Mouse (Mus musculus) frontal cortex, postnatal 14 days (tissue): ENCODE data around the gene Olfr1002.
"Not testable (repeated sequence)": the region's sequence is repeated elsewhere in the genome, so short reads cannot be mapped to it uniquely, and the experiment has no call there.

Experiments
- DNase-seq, 2 experiments: peaks; one replicate each; pipeline ENCODE4 v3.0.0; 2022; ENCODE audit warnings: low spot score in 2 of 2

The Olfr1002 gene

DNA sequence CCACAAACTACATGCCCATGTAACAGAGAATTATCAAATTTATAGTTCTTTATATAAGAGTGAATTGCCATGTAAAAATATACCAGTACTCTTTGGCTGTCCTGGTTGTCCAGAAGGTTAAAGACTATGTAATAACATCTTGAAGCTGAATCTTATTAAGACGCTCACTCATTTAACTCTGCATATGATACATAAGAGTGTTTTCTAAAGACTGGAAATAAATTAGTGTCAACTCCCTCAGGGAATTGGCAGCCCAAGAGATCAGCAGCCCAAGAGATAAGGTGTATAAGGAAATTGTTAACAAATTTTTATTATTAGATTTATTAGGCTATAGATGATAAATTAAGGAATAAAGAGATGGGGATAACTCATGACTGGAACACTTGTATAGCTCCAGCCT, at the start of gene Olfr1002:
Gene Olfr1002, minus strand, starts transcription at position 101 of the 400 bp plus-strand sequence.
- DNase-seq, result no peak

- DNase-seq, result no peak
These were observed 38.6 kb upstream of the Olfr1002 start, which contains the start of gene Olfr1008 for GRCm38 (mm10) chr2:85689131-85689530. Gene Olfr1008 (plus strand): TSS chr2:85689431.

DNA sequence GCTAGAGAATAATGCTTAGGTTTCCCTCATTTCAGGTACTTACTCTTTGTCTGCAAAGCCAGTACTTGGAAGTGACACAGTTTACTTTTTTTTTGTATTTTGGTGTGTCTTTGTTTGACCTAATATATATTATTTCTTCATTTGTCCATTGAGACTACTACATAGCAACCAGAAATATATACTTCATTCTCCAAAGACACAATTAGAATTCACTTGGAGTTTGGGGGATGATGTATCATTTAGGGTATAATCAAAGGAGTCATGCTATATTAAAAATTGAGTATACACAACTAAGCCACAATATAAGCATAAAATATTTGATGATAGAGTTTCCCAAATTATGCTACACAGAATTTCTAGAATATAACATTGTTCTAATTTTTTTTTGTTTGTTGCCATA, 28.2 kb upstream of the Olfr1002 start, which contains the start of gene Olfr1006:
Gene Olfr1006, minus strand, starts transcription at position 101 of the 400 bp plus-strand sequence.
- DNase-seq, result no peak

DNA sequence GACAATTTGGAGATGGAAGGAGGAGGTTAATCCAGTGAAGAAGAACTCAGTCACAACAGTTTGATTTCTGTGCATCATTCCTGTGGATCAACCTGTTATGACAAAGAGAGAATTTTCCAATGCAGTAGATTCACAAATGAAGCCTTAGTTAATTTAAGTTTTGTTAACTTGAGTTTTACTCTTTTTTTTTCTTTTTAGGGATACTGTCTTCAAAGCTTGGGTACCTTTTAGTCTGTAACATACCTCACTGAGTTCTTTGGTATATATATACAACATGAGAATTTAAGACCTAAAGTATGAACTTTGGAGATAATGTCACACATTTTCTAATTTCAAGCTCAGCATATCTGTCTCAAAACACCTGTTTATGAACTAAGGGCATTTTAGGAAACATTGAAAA, 13.9 kb upstream of the Olfr1002 start, which contains the start of gene Olfr154:
Gene Olfr154, minus strand, starts transcription at position 101 of the 400 bp plus-strand sequence.
- not testable (repeated sequence) for DNase-seq

DNA sequence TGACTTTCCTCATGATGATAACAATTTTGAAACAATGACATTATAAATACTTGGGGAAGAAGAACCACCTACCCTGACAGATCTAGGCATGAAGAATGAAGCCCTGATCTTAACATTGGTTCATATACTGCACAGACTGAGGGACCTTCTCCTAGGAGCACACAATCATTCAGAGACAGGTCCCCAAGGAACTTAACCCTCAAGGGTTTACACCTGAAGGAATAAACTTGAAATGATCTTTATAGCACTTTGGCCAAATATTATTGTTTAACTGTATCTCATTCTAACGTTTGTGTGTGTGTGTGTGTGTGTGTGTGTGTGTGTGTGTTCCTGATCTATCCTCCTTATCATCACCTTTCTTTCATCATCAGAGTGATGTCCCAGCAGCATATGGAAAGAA, 38.7 kb downstream of the Olfr1002 start, which contains the start of gene Olfr1000:
Gene Olfr1000, minus strand, starts transcription at position 101 of the 400 bp plus-strand sequence.
- DNase-seq, result no peak
